In genomic region chr1:66863741-66864495, GRCm38 (mm10) we compare ENCODE assay signal across 8 mouse cellular contexts. TPM values are rescaled to one million over a fixed set of nuclear protein-coding genes. Genes with fewer than 3 reads are reported as not detected.
DNase-seq lines count a peak whose midpoint lies in the region; ATAC-seq and TF ChIP-seq lines count a peak whose summit lies in the region.

No protein-coding gene starts in this region.

- peak overlapping the region; percentile 58 for H3K4me2 ChIP-seq in lung, embryonic 15.5 days
- peak overlapping the region; percentile 66 for H3K4me2 ChIP-seq in embryonic facial prominence, embryonic 14.5 days (ENCODE audit: low read depth, low read length)
- peak overlapping the region; percentile 64 for H3K4me2 ChIP-seq in intestine, postnatal 0 days (replicated peaks; ENCODE audit: low read depth)
- peak overlapping the region; percentile 85 for H3K4me2 ChIP-seq in midbrain, embryonic 15.5 days

- 0 out of 2 replicates have a peak overlapping the region, but pooled peaks have one; percentile 10 for H3K27ac ChIP-seq in lung, embryonic 15.5 days
- H3K27ac ChIP-seq in embryonic facial prominence, embryonic 14.5 days (replicated peaks; ENCODE audit: low read depth, low read length): no peak overlapping the region
- H3K27ac ChIP-seq in intestine, postnatal 0 days (ENCODE audit: low read depth, low read length): peak overlapping the region; percentile 100; the same call in 1 of the 2 replicates
- H3K27ac ChIP-seq in midbrain, embryonic 15.5 days: no peak overlapping the region

- 0 out of 2 replicates have a peak, but pooled peaks cover 5% of the 10 kb centered on the region for H3K36me3 ChIP-seq in lung, embryonic 15.5 days
- peaks cover 4% of the 10 kb centered on the region; the same call in 1 of the 2 replicates for H3K36me3 ChIP-seq in embryonic facial prominence, embryonic 14.5 days (ENCODE audit: control insufficient read depth, insufficient read depth, low read length)
- H3K36me3 ChIP-seq in intestine, postnatal 0 days (ENCODE audit: control insufficient read depth, insufficient read depth): peaks cover 5% of the 10 kb centered on the region
- H3K36me3 ChIP-seq in midbrain, embryonic 15.5 days (replicated peaks): no peaks in the 10 kb centered on the region

- H3K4me1 ChIP-seq in lung, embryonic 15.5 days: peaks cover 15% of the 10 kb centered on the region
- H3K4me1 ChIP-seq in embryonic facial prominence, embryonic 14.5 days (ENCODE audit: control insufficient read depth, insufficient read depth, low read length): no peaks in the 10 kb centered on the region
- peaks cover 6% of the 10 kb centered on the region; the same call in 1 of the 2 replicates for H3K4me1 ChIP-seq in intestine, postnatal 0 days (replicated peaks; ENCODE audit: control insufficient read depth, insufficient read depth, low read length)
- H3K4me1 ChIP-seq in midbrain, embryonic 15.5 days: peaks cover 7% of the 10 kb centered on the region; the same call in 1 of the 2 replicates

- no peak for ATAC-seq in lung, embryonic 15.5 days (ENCODE audit: borderline replicate concordance, extremely low read depth, low FRiP score, low TSS enrichment)
- no peak for ATAC-seq in embryonic facial prominence, embryonic 14.5 days (ENCODE audit: low read depth)
- no peak for ATAC-seq in intestine, postnatal 0 days
- ATAC-seq in midbrain, embryonic 15.5 days (replicated peaks): no peak
- ATAC-seq in erythroid progenitor cell, adult 5-6 weeks (replicated peaks; ENCODE audit: low FRiP score, poor library complexity, severe bottlenecking): no peak

- no peaks in the 10 kb centered on the region for H3K27me3 ChIP-seq in lung, embryonic 15.5 days
- no peaks in the 10 kb centered on the region for H3K27me3 ChIP-seq in embryonic facial prominence, embryonic 14.5 days (replicated peaks; ENCODE audit: control insufficient read depth, insufficient read depth, low read length)
- H3K27me3 ChIP-seq in intestine, postnatal 0 days (replicated peaks; ENCODE audit: control insufficient read depth, insufficient read depth, low read length): no peaks in the 10 kb centered on the region
- no peaks in the 10 kb centered on the region for H3K27me3 ChIP-seq in midbrain, embryonic 15.5 days (replicated peaks)

- peak overlapping the region; percentile 95 for H3K4me3 ChIP-seq in lung, embryonic 15.5 days
- peak overlapping the region; percentile 85 for H3K4me3 ChIP-seq in embryonic facial prominence, embryonic 14.5 days (ENCODE audit: low read depth, low read length)
- H3K4me3 ChIP-seq in intestine, postnatal 0 days (ENCODE audit: low read depth, low read length): peak overlapping the region; percentile 80
- peak overlapping the region; percentile 8; the same call in 1 of the 2 replicates for H3K4me3 ChIP-seq in midbrain, embryonic 15.5 days

- TF ChIP-seq CTCF in intestine, postnatal 0 days (IDR thresholded peaks at IDR 0.05; ENCODE audit: low read depth): no peak

- no peaks in the 10 kb centered on the region for H3K9me3 ChIP-seq in lung, embryonic 15.5 days
- H3K9me3 ChIP-seq in embryonic facial prominence, embryonic 14.5 days (ENCODE audit: control insufficient read depth, low read length): peaks cover 8% of the 10 kb centered on the region; the same call in 1 of the 2 replicates
- peaks cover 6% of the 10 kb centered on the region for H3K9me3 ChIP-seq in intestine, postnatal 0 days (ENCODE audit: control insufficient read depth)
- 0 out of 2 replicates have a peak, but pooled peaks cover 6% of the 10 kb centered on the region for H3K9me3 ChIP-seq in midbrain, embryonic 15.5 days

- WGBS in lung, embryonic 15.5 days: 6% methylated on average over 9 of the region's 9 CpGs
- WGBS in embryonic facial prominence, embryonic 14.5 days: 7% methylated on average over 9 of the region's 9 CpGs
- 7% methylated on average over 9 of the region's 9 CpGs for WGBS in intestine, postnatal 0 days
- 18% methylated on average over 9 of the region's 9 CpGs for WGBS in midbrain, embryonic 15.5 days

- DNase-seq in lung, postnatal 14 days: no peak
- DNase-seq in embryonic facial prominence, embryonic 14.5 days (ENCODE audit: low spot score): peak; percentile 29
- no peak for DNase-seq in layer of hippocampus, adult 8-10 months (ENCODE audit: low spot score in 2 of 2)
- DNase-seq in cerebellum, adult 8-10 months: no peak

- H3K9ac ChIP-seq in lung, embryonic 15.5 days: no peak overlapping the region
- peak overlapping the region; percentile 2; the same call in 1 of the 2 replicates for H3K9ac ChIP-seq in embryonic facial prominence, embryonic 14.5 days (ENCODE audit: low read depth, low read length)
- H3K9ac ChIP-seq in intestine, postnatal 0 days (ENCODE audit: low read depth, low read length): no peak overlapping the region; the same call in 1 of the 2 replicates
- H3K9ac ChIP-seq in midbrain, embryonic 15.5 days: no peak overlapping the region

RNA-seq across cellular contexts. Expression of gene Acadl, which starts 0.8 kb away (rescaled TPM):
- polyA plus RNA-seq in lung, embryonic 15.5 days (2015; fragmentation: Nextera tagmentation; extraction: Ambion mirVana): 179 and 185 TPM in 2 replicates
- polyA plus RNA-seq in embryonic facial prominence, embryonic 14.5 days (2014; fragmentation: Nextera tagmentation; extraction: Ambion mirVana): 108 and 128 TPM in 2 replicates
- polyA plus RNA-seq in intestine, postnatal 0 days (2015; fragmentation: Nextera tagmentation; extraction: Ambion mirVana): 610 and 613 TPM in 2 replicates
- 34.6 and 39.7 TPM in 2 replicates for polyA plus RNA-seq in midbrain, embryonic 15.5 days (2015; fragmentation: Nextera tagmentation; extraction: Ambion mirVana)
- total RNA-seq in erythroid progenitor cell, adult 5-6 weeks (2015; ENCODE audit: low replicate concordance): 88.9 and 90.1 TPM in 2 replicates
- 59.4 and 85.7 TPM in 2 replicates for total RNA-seq in erythroid progenitor cell, adult 5-6 weeks (2017; ENCODE audit: low replicate concordance)
- 10 to 100 TPM; 32.9 to 37.0 (median 33.7) TPM for total RNA-seq in layer of hippocampus, adult 8-10 months (2022)

RNA-seq across cellular contexts. Expression of gene Kansl1l, which starts 46.6 kb away (rescaled TPM):
- polyA plus RNA-seq in lung, embryonic 15.5 days (2015; fragmentation: Nextera tagmentation; extraction: Ambion mirVana): 20.4 and 23.2 TPM in 2 replicates
- 14.4 and 16.1 TPM in 2 replicates for polyA plus RNA-seq in embryonic facial prominence, embryonic 14.5 days (2014; fragmentation: Nextera tagmentation; extraction: Ambion mirVana)
- 7.2 TPM in 2 replicates for polyA plus RNA-seq in intestine, postnatal 0 days (2015; fragmentation: Nextera tagmentation; extraction: Ambion mirVana)
- polyA plus RNA-seq in midbrain, embryonic 15.5 days (2015; fragmentation: Nextera tagmentation; extraction: Ambion mirVana): 11.7 and 13.1 TPM in 2 replicates
- 18.7 and 41.9 TPM in 2 replicates for total RNA-seq in erythroid progenitor cell, adult 5-6 weeks (2015; ENCODE audit: low replicate concordance)
- total RNA-seq in erythroid progenitor cell, adult 5-6 weeks (2017; ENCODE audit: low replicate concordance): 19.5 and 21.9 TPM in 2 replicates
- total RNA-seq in layer of hippocampus, adult 8-10 months (2022): 10 to 100 TPM; 20.3 to 22.5 (median 20.9) TPM

Comparison
In these comparisons a context has a peak if more than half of its experiments do, and no peak if none do; other contexts are left out.
1. H3K27ac ChIP-seq: peak in lung, embryonic 15.5 days (single experiment) and intestine, postnatal 0 days (single experiment); none in embryonic facial prominence, embryonic 14.5 days (single experiment) and midbrain, embryonic 15.5 days (single experiment).
2. H3K4me3 ChIP-seq: peak in every context shown above with its lines; median percentile 95 in lung, embryonic 15.5 days; 85 in embryonic facial prominence, embryonic 14.5 days; 80 in intestine, postnatal 0 days; 8 in midbrain, embryonic 15.5 days.
3. Peak in every context shown above with its lines, with median percentiles within 50 percentile points of each other: H3K4me2 ChIP-seq.